Comparison of ENCODE assay signal across 8 mouse cellular contexts in genomic region chr5:150051828-150052227, GRCm38 (mm10). TPM values are rescaled to one million over a fixed set of nuclear protein-coding genes. Genes with fewer than 3 reads are reported as not detected.
A peak's percentile ranks its signal among the peaks of the same experiment; 100 is the strongest.
DNase-seq lines count a peak whose midpoint lies in the region; ATAC-seq and TF ChIP-seq lines count a peak whose summit lies in the region.

No protein-coding gene starts in this region.

- no peak for ATAC-seq in forebrain, embryonic 14.5 days
- ATAC-seq in forebrain, embryonic 13.5 days = no peak
- no peak for ATAC-seq in lung, embryonic 14.5 days (ENCODE audit: insufficient read depth)
- no peak for ATAC-seq in neural tube, embryonic 11.5 days (ENCODE audit: insufficient read depth, low FRiP score, low TSS enrichment)

- H3K4me3 ChIP-seq in forebrain, embryonic 14.5 days (ENCODE audit: low read depth, low read length) = no peak overlapping the region
- no peak overlapping the region for H3K4me3 ChIP-seq in forebrain, embryonic 13.5 days
- no peak overlapping the region for H3K4me3 ChIP-seq in lung, embryonic 14.5 days (ENCODE audit: low read depth, low read length)
- no peak overlapping the region for H3K4me3 ChIP-seq in neural tube, embryonic 11.5 days (ENCODE audit: low read depth, low read length)

- peak; percentile 57 for DNase-seq in forebrain, embryonic 14.5 days (ENCODE audit: low spot score)
- DNase-seq in lung, embryonic 14.5 days = peak; percentile 67
- DNase-seq in lung, adult 18-20 months = no peak
- peak; percentile 85 for DNase-seq in ZHBTc4 (ENCODE audit: low read depth, low spot score)
- DNase-seq in induced T-regulatory cell, adult 2 months (ENCODE audit: low read depth) = peak; percentile 23
- peak; percentile 35 for DNase-seq in neural tube, embryonic 11.5 days (ENCODE audit: low spot score)
- DNase-seq in urinary bladder, postnatal 25 days (ENCODE audit: low spot score) = no peak

- no peak overlapping the region for H3K4me2 ChIP-seq in forebrain, embryonic 14.5 days (ENCODE audit: low read length)
- H3K4me2 ChIP-seq in forebrain, embryonic 13.5 days = no peak overlapping the region
- H3K4me2 ChIP-seq in lung, embryonic 14.5 days = no peak overlapping the region
- H3K4me2 ChIP-seq in neural tube, embryonic 11.5 days (ENCODE audit: low read depth) = no peak overlapping the region

- no peaks in the 10 kb centered on the region for H3K27me3 ChIP-seq in forebrain, embryonic 14.5 days (replicated peaks; ENCODE audit: control insufficient read depth, insufficient read depth, low read length)
- H3K27me3 ChIP-seq in forebrain, embryonic 13.5 days = no peaks in the 10 kb centered on the region
- H3K27me3 ChIP-seq in lung, embryonic 14.5 days (ENCODE audit: insufficient read depth, low read length) = no peaks in the 10 kb centered on the region
- H3K27me3 ChIP-seq in neural tube, embryonic 11.5 days (ENCODE audit: control insufficient read depth, insufficient read depth, low read length) = no peaks in the 10 kb centered on the region

- 56% methylated on average over 5 of the region's 5 CpGs for WGBS in forebrain, embryonic 14.5 days
- 57% methylated on average over 5 of the region's 5 CpGs for WGBS in forebrain, embryonic 13.5 days
- WGBS in lung, embryonic 14.5 days = 55% methylated on average over 5 of the region's 5 CpGs
- WGBS in neural tube, embryonic 11.5 days = 54% methylated on average over 5 of the region's 5 CpGs

- no peaks in the 10 kb centered on the region for H3K9me3 ChIP-seq in forebrain, embryonic 14.5 days (replicated peaks; ENCODE audit: control insufficient read depth, low read length)
- no peaks in the 10 kb centered on the region for H3K9me3 ChIP-seq in forebrain, embryonic 13.5 days (replicated peaks)
- H3K9me3 ChIP-seq in lung, embryonic 14.5 days (ENCODE audit: low read depth, low read length) = no peaks in the 10 kb centered on the region
- H3K9me3 ChIP-seq in neural tube, embryonic 11.5 days (ENCODE audit: control insufficient read depth, low read length) = no peaks in the 10 kb centered on the region

- no peak overlapping the region for H3K9ac ChIP-seq in forebrain, embryonic 14.5 days (ENCODE audit: low read length)
- H3K9ac ChIP-seq in forebrain, embryonic 13.5 days = no peak overlapping the region
- H3K9ac ChIP-seq in lung, embryonic 14.5 days = no peak overlapping the region
- H3K9ac ChIP-seq in neural tube, embryonic 11.5 days (ENCODE audit: low read length) = no peak overlapping the region

- H3K36me3 ChIP-seq in forebrain, embryonic 14.5 days (ENCODE audit: control insufficient read depth, insufficient read depth, low read length) = no peaks in the 10 kb centered on the region
- H3K36me3 ChIP-seq in forebrain, embryonic 13.5 days (ENCODE audit: poor library complexity, severe bottlenecking) = no peaks in the 10 kb centered on the region
- no peaks in the 10 kb centered on the region for H3K36me3 ChIP-seq in lung, embryonic 14.5 days (ENCODE audit: insufficient read depth)
- no peaks in the 10 kb centered on the region for H3K36me3 ChIP-seq in neural tube, embryonic 11.5 days (ENCODE audit: control insufficient read depth, insufficient read depth, low read length)

- H3K27ac ChIP-seq in forebrain, embryonic 14.5 days (ENCODE audit: low read depth, low read length) = no peak overlapping the region
- no peak overlapping the region for H3K27ac ChIP-seq in forebrain, embryonic 13.5 days
- no peak overlapping the region for H3K27ac ChIP-seq in lung, embryonic 14.5 days (ENCODE audit: low read depth)
- H3K27ac ChIP-seq in neural tube, embryonic 11.5 days (ENCODE audit: low read depth, low read length) = no peak overlapping the region

- no peaks in the 10 kb centered on the region for H3K4me1 ChIP-seq in forebrain, embryonic 14.5 days (ENCODE audit: control insufficient read depth, insufficient read depth, low read length)
- H3K4me1 ChIP-seq in forebrain, embryonic 13.5 days = no peaks in the 10 kb centered on the region
- H3K4me1 ChIP-seq in lung, embryonic 14.5 days (ENCODE audit: insufficient read depth) = no peaks in the 10 kb centered on the region
- no peaks in the 10 kb centered on the region for H3K4me1 ChIP-seq in neural tube, embryonic 11.5 days (ENCODE audit: control insufficient read depth, insufficient read depth, low read length)

- TF ChIP-seq CTCF in lung, embryonic 14.5 days (IDR thresholded peaks at IDR 0.05; ENCODE audit: low read depth) = peak; percentile 62

RNA-seq across cellular contexts. Expression of gene Rxfp2, which starts 33.4 kb away (rescaled TPM):
- polyA plus RNA-seq in forebrain, embryonic 14.5 days (2014; fragmentation: Nextera tagmentation; extraction: Ambion mirVana) = 0.25 and 0.30 TPM in 2 replicates
- polyA plus RNA-seq in forebrain, embryonic 13.5 days (2015; fragmentation: Nextera tagmentation; extraction: Ambion mirVana) = 0.36 and 0.50 TPM in 2 replicates
- polyA plus RNA-seq in lung, embryonic 14.5 days (2014; fragmentation: Nextera tagmentation; extraction: Ambion mirVana) = 0.66 and 0.68 TPM in 2 replicates
- 1.2 and 2.0 TPM in 2 replicates for polyA plus RNA-seq in neural tube, embryonic 11.5 days (2014; fragmentation: Nextera tagmentation; extraction: Ambion mirVana)

Comparison
In these comparisons a context has a peak if more than half of its experiments do, and no peak if none do; other contexts are left out.
1. DNase-seq: peak in forebrain, embryonic 14.5 days (single experiment), lung, embryonic 14.5 days (single experiment), ZHBTc4 (single experiment), induced T-regulatory cell, adult 2 months (single experiment) and neural tube, embryonic 11.5 days (single experiment); none in lung, adult 18-20 months (0 of 2) and urinary bladder, postnatal 25 days (single experiment).